Mouse (Mus musculus): ENCODE measurements around the gene Bri3bp. TPM values are rescaled to one million over a fixed set of nuclear protein-coding genes. Genes with fewer than 3 reads are reported as not detected.

Bri3bp gene
- polyA plus RNA-seq, 1 experiment from 2014 or later, result 49.3 TPM

GRCm38 (mm10) chr5:125504692-125505091 lies 63.3 kb downstream of the Bri3bp start:
- Histone ChIP-seq H3K4me2 (no peak overlapping the region), H3K36me3 (peaks cover 35% of the 10 kb centered on the region), H3K9me3 (replicated peaks) (no peaks in the 10 kb centered on the region), H3K27ac (ENCODE audit: poor library complexity, severe bottlenecking) (no peak overlapping the region), H3K4me3 (no peak overlapping the region), H3K27me3 (replicated peaks) (no peaks in the 10 kb centered on the region), H3K4me1 (replicated peaks) (no peaks in the 10 kb centered on the region), H3K9ac (no peak overlapping the region)
- no peak for ATAC-seq (ENCODE audit: insufficient number of reproducible peaks, low FRiP score)
- WGBS, result 77% methylated on average over 11 of the region's 11 CpGs

GRCm38 (mm10) chr5:125505968-125506367 lies 64.6 kb downstream of the Bri3bp start:
- H3K4me2 ChIP-seq, result no peak overlapping the region
- H3K27ac ChIP-seq (ENCODE audit: poor library complexity, severe bottlenecking), result no peak overlapping the region
- H3K9ac ChIP-seq, result no peak overlapping the region
- no peaks in the 10 kb centered on the region for H3K27me3 ChIP-seq (replicated peaks)
- H3K9me3 ChIP-seq (replicated peaks), result no peaks in the 10 kb centered on the region
- ATAC-seq (ENCODE audit: insufficient number of reproducible peaks, low FRiP score), result no peak
- no peaks in the 10 kb centered on the region for H3K4me1 ChIP-seq (replicated peaks)
- WGBS, result 84% methylated on average over 15 of the region's 15 CpGs
- peaks cover 44% of the 10 kb centered on the region for H3K36me3 ChIP-seq
- H3K4me3 ChIP-seq, result no peak overlapping the region

- no peak overlapping the region for H3K4me3 ChIP-seq
- H3K36me3 ChIP-seq, result peaks cover 60% of the 10 kb centered on the region
Observed at GRCm38 (mm10) chr5:125507582-125507981, 66.2 kb downstream of the Bri3bp start.

GRCm38 (mm10) chr5:125508006-125508405 lies 66.6 kb downstream of the Bri3bp start:
- H3K36me3 ChIP-seq, result peaks cover 64% of the 10 kb centered on the region
- ATAC-seq (ENCODE audit: insufficient number of reproducible peaks, low FRiP score), result no peak
- 91% methylated on average over 10 of the region's 10 CpGs for WGBS

More at GRCm38 (mm10) chr5:125507582-125507981, 66.2 kb downstream of the Bri3bp start:
- Histone ChIP-seq H3K27ac (ENCODE audit: poor library complexity, severe bottlenecking) (no peak overlapping the region), H3K4me1 (replicated peaks) (no peaks in the 10 kb centered on the region), H3K27me3 (replicated peaks) (no peaks in the 10 kb centered on the region), H3K9me3 (replicated peaks) (no peaks in the 10 kb centered on the region), H3K4me2 (no peak overlapping the region), H3K9ac (no peak overlapping the region)
- WGBS, result 91% methylated on average over 9 of the region's 9 CpGs
- ATAC-seq (ENCODE audit: insufficient number of reproducible peaks, low FRiP score), result no peak

GRCm38 (mm10) chr5:125509541-125509940 lies 68.2 kb downstream of the Bri3bp start:
- H3K36me3 ChIP-seq, result peaks cover 67% of the 10 kb centered on the region
- WGBS, result 49% methylated on average over 5 of the region's 5 CpGs
- ATAC-seq (ENCODE audit: insufficient number of reproducible peaks, low FRiP score), result no peak

More at GRCm38 (mm10) chr5:125508006-125508405, 66.6 kb downstream of the Bri3bp start:
- H3K9ac ChIP-seq, result no peak overlapping the region
- H3K4me2 ChIP-seq, result no peak overlapping the region
- no peaks in the 10 kb centered on the region for H3K9me3 ChIP-seq (replicated peaks)
- H3K4me1 ChIP-seq (replicated peaks), result no peaks in the 10 kb centered on the region
- no peak overlapping the region for H3K4me3 ChIP-seq
- no peaks in the 10 kb centered on the region for H3K27me3 ChIP-seq (replicated peaks)
- no peak overlapping the region for H3K27ac ChIP-seq (ENCODE audit: poor library complexity, severe bottlenecking)

More at GRCm38 (mm10) chr5:125509541-125509940, 68.2 kb downstream of the Bri3bp start:
- Histone ChIP-seq H3K4me1 (replicated peaks) (no peaks in the 10 kb centered on the region), H3K27me3 (replicated peaks) (no peaks in the 10 kb centered on the region), H3K4me2 (no peak overlapping the region), H3K27ac (ENCODE audit: poor library complexity, severe bottlenecking) (no peak overlapping the region), H3K9ac (no peak overlapping the region), H3K4me3 (no peak overlapping the region), H3K9me3 (replicated peaks) (no peaks in the 10 kb centered on the region)

Small RNA genes lying within 50 kb of the gene (microRNA-seq; reads per million reads assigned to microRNA genes)
- not detected for gene Gm27551

Other genes starting within 250 kb of the Bri3bp start
- 74.3 and 75.2 TPM in 2 replicates for gene Scarb1, start 100.5 kb upstream of the Bri3bp start, polyA plus RNA-seq (2016; fragmentation: Nextera tagmentation; extraction: Ambion mirVana)
- 0.28 and 0.67 TPM in 2 replicates for gene Gm10382, start 52.2 kb upstream of the Bri3bp start, polyA plus RNA-seq (2016; fragmentation: Nextera tagmentation; extraction: Ambion mirVana)
- gene Ubc, start 51.4 kb upstream of the Bri3bp start, polyA plus RNA-seq (2016; fragmentation: Nextera tagmentation; extraction: Ambion mirVana), result 840 and 852 TPM in 2 replicates
- gene Dhx37, start 7.4 kb upstream of the Bri3bp start, polyA plus RNA-seq (2016; fragmentation: Nextera tagmentation; extraction: Ambion mirVana), result 11.0 and 11.4 TPM in 2 replicates
- gene Aacs, start 34.2 kb downstream of the Bri3bp start, polyA plus RNA-seq (2016; fragmentation: Nextera tagmentation; extraction: Ambion mirVana), result 16.1 and 17.2 TPM in 2 replicates
- gene Tmem132b, start 90.2 kb downstream of the Bri3bp start, polyA plus RNA-seq (2016; fragmentation: Nextera tagmentation; extraction: Ambion mirVana), result not detected in 2 replicates

Measured in heart, embryonic 12.5 days (tissue).